Mouse (Mus musculus): ENCODE data around the gene Mroh3.

Gene Mroh3

GRCm38 (mm10) chr1:136149702-136150101 is 62.9 kb downstream of the Mroh3 start:
- DNase-seq = no peak

GRCm38 (mm10) chr1:136143514-136143913 is 69.1 kb downstream of the Mroh3 start:
- no peak for DNase-seq

GRCm38 (mm10) chr1:136142336-136142735 is 70.3 kb downstream of the Mroh3 start:
- DNase-seq = no peak

- DNase-seq = no peak
Observed at GRCm38 (mm10) chr1:136141176-136141950, 71.3 kb downstream of the Mroh3 start.

GRCm38 (mm10) chr1:136139990-136140640 is 72.5 kb downstream of the Mroh3 start:
- peak; percentile 91 for DNase-seq

GRCm38 (mm10) chr1:136138191-136138830 is 74.3 kb downstream of the Mroh3 start:
- DNase-seq = no peak

GRCm38 (mm10) chr1:136137575-136137974 is 75.1 kb downstream of the Mroh3 start:
- no peak for DNase-seq

GRCm38 (mm10) chr1:136137071-136137531 is 75.5 kb downstream of the Mroh3 start:
- no peak for DNase-seq

- no peak for DNase-seq
Observed at GRCm38 (mm10) chr1:136136547-136136946, 76.1 kb downstream of the Mroh3 start.

GRCm38 (mm10) chr1:136135777-136136444 is 76.7 kb downstream of the Mroh3 start:
- DNase-seq = no peak

- DNase-seq = no peak
Observed at GRCm38 (mm10) chr1:136135046-136135445, 77.6 kb downstream of the Mroh3 start.

- no peak for DNase-seq
Observed at GRCm38 (mm10) chr1:136134547-136134946, 78.1 kb downstream of the Mroh3 start.

GRCm38 (mm10) chr1:136133570-136134240 is 78.9 kb downstream of the Mroh3 start:
- no peak for DNase-seq

- DNase-seq = no peak
Observed at GRCm38 (mm10) chr1:136132386-136133201, 80.0 kb downstream of the Mroh3 start.

Data from kidney, adult 11 months (tissue).